ENCODE assay signal across 20 mouse cellular contexts in the genomic region with DNA sequence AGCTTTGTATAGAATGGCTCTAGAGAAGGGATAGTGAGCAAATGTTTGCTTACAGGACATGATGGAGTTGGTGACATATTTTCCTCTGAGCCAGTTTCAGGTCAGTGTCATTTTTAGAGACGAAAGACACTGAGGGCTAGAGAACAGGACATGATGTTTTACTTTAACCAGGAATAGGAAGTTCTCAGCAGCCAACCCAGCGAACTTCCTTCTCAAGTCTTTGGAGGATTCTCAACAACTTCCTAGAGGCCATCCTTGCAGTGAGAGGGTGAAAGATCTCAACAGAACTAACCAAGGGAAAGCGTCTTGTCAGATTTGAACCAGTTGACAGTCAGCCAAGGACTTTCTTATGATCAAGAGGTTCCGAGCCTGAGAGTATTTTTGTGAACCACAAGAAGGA.
DNase-seq lines count a peak whose midpoint lies in the region; ATAC-seq and TF ChIP-seq lines count a peak whose summit lies in the region.
"Had no signal": no experiment of that assay in that cellular context is flagged by ENCODE, and none has a peak within 500 bp of the region (broad histone marks: within the 10 kb centered on the region; RNA-seq: fewer than 3 reads in every experiment).

No protein-coding gene starts in this region.

- no peak for TF ChIP-seq RAD21 in MEL (IDR thresholded peaks at IDR 0.05; ENCODE audit: low read depth, low read length)

- TF ChIP-seq EP300 in MEL (IDR thresholded peaks at IDR 0.05; ENCODE audit: low read depth in 1 of 2, low read length in 2 of 2), result no peak

- H3K79me2 ChIP-seq in MEL (ENCODE audit: control insufficient read depth, insufficient read depth, low read length, poor library complexity), result no peaks in the 10 kb centered on the region

- H3K4me3 ChIP-seq in MEL (ENCODE audit: control insufficient read depth in 1 of 2, insufficient read depth in 1 of 2, low read depth in 2 of 2, low read length in 2 of 2), result no peak overlapping the region
- H3K4me3 ChIP-seq: embryonic facial prominence, embryonic 10.5 days; embryonic facial prominence, embryonic 12.5 days; forebrain, embryonic 13.5 days; forebrain, embryonic 15.5 days had no signal

- H3K36me3 ChIP-seq in MEL (ENCODE audit: control insufficient read depth in 1 of 2, insufficient read depth in 2 of 2, low read length in 2 of 2), result no peaks in the 10 kb centered on the region
- H3K36me3 ChIP-seq: embryonic facial prominence, embryonic 10.5 days; embryonic facial prominence, embryonic 12.5 days; forebrain, embryonic 15.5 days had no signal

- ATAC-seq in granulocyte monocyte progenitor cell, adult 5-6 weeks (replicated peaks; ENCODE audit: poor library complexity, severe bottlenecking), result peak; percentile 17; the same call in 1 of the 2 replicates
- ATAC-seq: activated CD4-positive, CD25-positive, alpha-beta regulatory T cell, adult 4 months; forebrain, embryonic 13.5 days; forebrain, embryonic 15.5 days; Patski had no signal

- TF ChIP-seq CTCF in MEL (IDR thresholded peaks at IDR 0.05 in 2 of 3, conservative IDR thresholded peaks at IDR 0.05 in 1 of 3; ENCODE audit: control insufficient read depth in 1 of 3, insufficient read depth in 1 of 3, low read depth in 2 of 3, low read length in 3 of 3, poor library complexity in 1 of 3, severe bottlenecking in 1 of 3), result no peak

- no peak overlapping the region for H3K27ac ChIP-seq in MEL (ENCODE audit: control insufficient read depth, low read depth, low read length)
- H3K27ac ChIP-seq: embryonic facial prominence, embryonic 10.5 days; embryonic facial prominence, embryonic 12.5 days; forebrain, embryonic 13.5 days; forebrain, embryonic 15.5 days had no signal

- intact Hi-C loops in heart, postnatal 25 days (cut with DNase I), result no loop called here
- intact Hi-C loops in left cerebral cortex, postnatal 25 days (cut with DNase I), result no loop called here

- H3K9me3 ChIP-seq in MEL (replicated peaks; ENCODE audit: insufficient read depth, low read length), result no peaks in the 10 kb centered on the region
- H3K9me3 ChIP-seq: embryonic facial prominence, embryonic 10.5 days; embryonic facial prominence, embryonic 12.5 days; forebrain, embryonic 13.5 days; forebrain, embryonic 15.5 days had no signal

- DNase-seq in heart, adult 8-10 months (ENCODE audit: low spot score), result peak; percentile 14
- DNase-seq in heart, postnatal 25 days (ENCODE audit: low spot score), result no peak
- peak; percentile 21 for DNase-seq in MEL (ENCODE audit: low read depth, low spot score)
- DNase-seq in left cerebral cortex, adult 9 months (ENCODE audit: low spot score in 2 of 2), result no peak
- no peak for DNase-seq in left cerebral cortex, postnatal 25 days (ENCODE audit: low spot score in 2 of 2)
- DNase-seq: adrenal gland, adult 8-10 months; adrenal gland, postnatal 14 days; adrenal gland, postnatal 36 days; cerebellum, adult 11-12 months; cerebellum, adult 2 months; cerebellum, adult 9-10 months; cerebellum, postnatal 10 days; cerebellum, postnatal 25 days had no signal

- no peak for TF ChIP-seq POLR2A in MEL (IDR thresholded peaks at IDR 0.05; ENCODE audit: control insufficient read depth in 1 of 2, insufficient read depth in 1 of 2, low read depth in 1 of 2, low read length in 2 of 2, poor library complexity in 1 of 2)

- H3K9ac ChIP-seq in MEL (ENCODE audit: control insufficient read depth, low read depth, low read length, poor library complexity, severe bottlenecking), result no peak overlapping the region
- H3K9ac ChIP-seq: embryonic facial prominence, embryonic 12.5 days; forebrain, embryonic 13.5 days; forebrain, embryonic 15.5 days had no signal

- H3K27me3 ChIP-seq in MEL (ENCODE audit: control insufficient read depth in 1 of 2, insufficient read depth in 2 of 2, low read length in 2 of 2), result no peaks in the 10 kb centered on the region
- H3K27me3 ChIP-seq: embryonic facial prominence, embryonic 12.5 days; forebrain, embryonic 13.5 days; forebrain, embryonic 15.5 days; Patski had no signal

- peaks cover 3 to 7% of the 10 kb centered on the region in 2 experiments for H3K4me1 ChIP-seq in MEL (ENCODE audit: control insufficient read depth in 1 of 2, insufficient read depth in 2 of 2, low read length in 2 of 2)
- H3K4me1 ChIP-seq: embryonic facial prominence, embryonic 10.5 days; embryonic facial prominence, embryonic 12.5 days had no signal

TF ChIP-seq in MEL, 35 proteins besides CTCF, POLR2A, EP300 and RAD21:
- no peak for TF ChIP-seq NELFE (IDR thresholded peaks at IDR 0.05; ENCODE audit: low read depth, low read length)
- TF ChIP-seq ETS1 (IDR thresholded peaks at IDR 0.05; ENCODE audit: low read depth, low read length), result no peak
- no peak for TF ChIP-seq USF2 (IDR thresholded peaks at IDR 0.05; ENCODE audit: borderline replicate concordance in 1 of 2, insufficient read depth in 1 of 2, low read depth in 1 of 2, low read length in 2 of 2)
- no peak for TF ChIP-seq UBTF (IDR thresholded peaks at IDR 0.05; ENCODE audit: borderline replicate concordance, insufficient read depth, low read depth, low read length)
- TF ChIP-seq MAFK (IDR thresholded peaks at IDR 0.05; ENCODE audit: borderline replicate concordance, low read depth, low read length), result no peak
- no peak for TF ChIP-seq BHLHE40 (IDR thresholded peaks at IDR 0.05; ENCODE audit: borderline replicate concordance, low read depth, low read length)

Comparison
In these comparisons a context has a peak if more than half of its experiments do, and no peak if none do; other contexts are left out.
1. DNase-seq: peak in heart, adult 8-10 months (single experiment) and MEL (single experiment); none in heart, postnatal 25 days (single experiment), left cerebral cortex, adult 9 months (0 of 2) and left cerebral cortex, postnatal 25 days (0 of 2).